29 mouse cellular contexts compared by ENCODE assay signal in the genomic region with DNA sequence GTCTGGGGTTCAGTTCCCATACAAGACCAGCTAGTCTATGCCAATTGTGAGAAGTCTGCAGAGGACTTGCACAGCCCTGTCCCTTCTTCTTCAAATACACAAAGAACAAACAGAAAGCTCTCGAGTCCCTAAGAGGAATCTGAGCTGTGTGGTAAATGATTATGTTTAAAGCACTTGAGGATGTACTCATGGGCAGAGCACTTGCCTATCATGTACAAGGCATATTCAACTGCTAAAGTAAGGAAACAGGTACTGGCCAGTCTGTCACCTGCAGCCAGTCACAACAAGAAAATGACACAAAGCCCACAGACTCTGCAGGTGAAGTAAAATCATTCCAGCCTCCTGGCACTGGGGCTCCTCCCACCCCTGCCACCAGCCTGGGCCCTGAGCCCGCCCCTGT. TPM values are rescaled to one million over a fixed set of nuclear protein-coding genes. Genes with fewer than 3 reads are reported as not detected.
"Had no signal": no experiment of that assay in that cellular context is flagged by ENCODE, and none has a peak within 500 bp of the region (broad histone marks: within the 10 kb centered on the region; RNA-seq: fewer than 3 reads in every experiment).

No protein-coding gene starts in this region.

- H3K27me3 ChIP-seq: limb, embryonic 12.5 days; limb, embryonic 13.5 days; limb, embryonic 15.5 days; liver, embryonic 12.5 days; liver, embryonic 13.5 days; liver, embryonic 15.5 days; megakaryocyte, embryonic 14.5 days; midbrain, embryonic 12.5 days; midbrain, embryonic 13.5 days; midbrain, embryonic 15.5 days; neural tube, embryonic 12.5 days; neural tube, embryonic 13.5 days had no signal

- H3K4me1 ChIP-seq: limb, embryonic 10.5 days; limb, embryonic 12.5 days; limb, embryonic 13.5 days; limb, embryonic 15.5 days; liver, embryonic 12.5 days; liver, embryonic 13.5 days; liver, embryonic 15.5 days; neural tube, embryonic 12.5 days had no signal

- H3K9ac ChIP-seq: limb, embryonic 12.5 days; limb, embryonic 13.5 days; limb, embryonic 15.5 days; liver, embryonic 12.5 days; liver, embryonic 13.5 days; liver, embryonic 14.5 days; liver, embryonic 15.5 days; liver, postnatal 0 days; midbrain, embryonic 12.5 days; midbrain, embryonic 13.5 days; midbrain, embryonic 15.5 days; neural tube, embryonic 12.5 days; neural tube, embryonic 13.5 days had no signal

- DNase-seq: layer of hippocampus, postnatal 36 days; left cerebral cortex, postnatal 4 days; liver; liver, embryonic 13.5 days; liver, postnatal 0 days; lung, adult 18-20 months; lung, adult 2 months; lung, postnatal 36 days; midbrain, embryonic 14.5 days had no signal

- H3K36me3 ChIP-seq: midbrain, embryonic 15.5 days had no signal

- H3K9me3 ChIP-seq: limb, embryonic 10.5 days; limb, embryonic 12.5 days; limb, embryonic 13.5 days; limb, embryonic 15.5 days; liver, embryonic 12.5 days; liver, embryonic 13.5 days; liver, embryonic 15.5 days; megakaryocyte, embryonic 14.5 days; midbrain, embryonic 10.5 days; midbrain, embryonic 12.5 days; midbrain, embryonic 13.5 days; midbrain, embryonic 15.5 days; neural tube, embryonic 12.5 days; neural tube, embryonic 13.5 days had no signal

- H3K4me2 ChIP-seq: limb, embryonic 12.5 days; limb, embryonic 13.5 days; limb, embryonic 15.5 days; liver, embryonic 11.5 days; liver, embryonic 12.5 days; liver, embryonic 13.5 days; liver, embryonic 15.5 days; midbrain, embryonic 11.5 days; midbrain, embryonic 12.5 days; midbrain, embryonic 13.5 days; midbrain, embryonic 15.5 days; neural tube, embryonic 12.5 days; neural tube, embryonic 13.5 days had no signal

- ATAC-seq: liver, embryonic 12.5 days; liver, postnatal 0 days; midbrain, embryonic 13.5 days; midbrain, embryonic 15.5 days; midbrain, embryonic 16.5 days had no signal

- H3K27ac ChIP-seq: left cerebral cortex, adult 2 months; limb, embryonic 10.5 days; limb, embryonic 12.5 days; limb, embryonic 13.5 days; limb, embryonic 15.5 days; liver, embryonic 12.5 days; liver, embryonic 13.5 days; liver, embryonic 14.5 days; liver, embryonic 15.5 days; macrophage; midbrain, embryonic 10.5 days; midbrain, embryonic 12.5 days; midbrain, embryonic 13.5 days; midbrain, embryonic 15.5 days; neural tube, embryonic 12.5 days; neural tube, embryonic 13.5 days had no signal

- H3K4me3 ChIP-seq: left cerebral cortex, adult 2 months; limb, embryonic 10.5 days; limb, embryonic 12.5 days; limb, embryonic 13.5 days; limb, embryonic 15.5 days; liver, embryonic 12.5 days; liver, embryonic 13.5 days; liver, embryonic 15.5 days; megakaryocyte, embryonic 14.5 days; midbrain, embryonic 10.5 days; midbrain, embryonic 12.5 days; midbrain, embryonic 13.5 days; midbrain, embryonic 15.5 days; myocyte; neural tube, embryonic 12.5 days; neural tube, embryonic 13.5 days had no signal

RNA-seq across cellular contexts. Expression of gene Pglyrp1, which starts 29.4 kb away (rescaled TPM):
- polyA plus RNA-seq: myocyte had no signal
